Mouse (Mus musculus) v-Abl transformed pro-B cells (cell line): Measurements from ENCODE around the gene Pkhd1.
"Not testable (repeated sequence)": the region's sequence is repeated elsewhere in the genome, so short reads cannot be mapped to it uniquely, and the experiment has no call there.

Experiments
- in situ Hi-C, 2 experiments: fragments of 400-800 bp; cut with MboI; formaldehyde crosslinking; loops; one replicate each; pipeline ENCODE4 v1.15.1; 2025; ENCODE audit not compliant: unreplicated experiment in 2 of 2

Pkhd1 gene

GRCm38 (mm10) chr1:20513364-20514084 is 104.3 kb downstream of the Pkhd1 start:
- in situ Hi-C loops = loop anchor here (5.0 to 25.0 kb wide), 3 partner anchors 201 to 1309 kb away; partner anchors contain the start of gene Tfap2b (in 2 of the 2)

- in situ Hi-C loops = no loop called here
These were observed 118.9 kb downstream of the Pkhd1 start for GRCm38 (mm10) chr1:20498965-20499364.

GRCm38 (mm10) chr1:20486087-20486486 is 131.8 kb downstream of the Pkhd1 start:
- in situ Hi-C loops = no loop called here

- in situ Hi-C loops = no loop called here
These were observed 136.0 kb downstream of the Pkhd1 start for GRCm38 (mm10) chr1:20481843-20482242.

GRCm38 (mm10) chr1:20478695-20479094 is 139.2 kb downstream of the Pkhd1 start:
- in situ Hi-C loops = no loop called here

GRCm38 (mm10) chr1:20478266-20478659 is 139.6 kb downstream of the Pkhd1 start:
- in situ Hi-C loops = no loop called here

GRCm38 (mm10) chr1:20477561-20478265 is 140.2 kb downstream of the Pkhd1 start:
- in situ Hi-C loops = no loop called here

GRCm38 (mm10) chr1:20470770-20471169 is 147.1 kb downstream of the Pkhd1 start:
- in situ Hi-C loops = no loop called here

GRCm38 (mm10) chr1:20470317-20470716 is 147.5 kb downstream of the Pkhd1 start:
- in situ Hi-C loops = no loop called here

- in situ Hi-C loops = no loop called here
These were observed 151.4 kb downstream of the Pkhd1 start for GRCm38 (mm10) chr1:20466481-20466880.

- in situ Hi-C loops = no loop called here
These were observed 163.2 kb downstream of the Pkhd1 start for GRCm38 (mm10) chr1:20454621-20455020.

- in situ Hi-C loops = no loop called here
These were observed 167.8 kb downstream of the Pkhd1 start for GRCm38 (mm10) chr1:20450074-20450473.

- in situ Hi-C loops = not testable (repeated sequence)
These were observed 185.8 kb downstream of the Pkhd1 start for GRCm38 (mm10) chr1:20432026-20432425.

GRCm38 (mm10) chr1:20429056-20429394 is 188.8 kb downstream of the Pkhd1 start:
- in situ Hi-C loops = no loop called here

GRCm38 (mm10) chr1:20428370-20429055 is 189.4 kb downstream of the Pkhd1 start:
- in situ Hi-C loops = no loop called here

- in situ Hi-C loops = no loop called here
These were observed 208.4 kb downstream of the Pkhd1 start for GRCm38 (mm10) chr1:20409411-20409967.

- in situ Hi-C loops = no loop called here
These were observed 219.5 kb downstream of the Pkhd1 start for GRCm38 (mm10) chr1:20398319-20398718.

GRCm38 (mm10) chr1:20364437-20364836 is 253.4 kb downstream of the Pkhd1 start:
- in situ Hi-C loops = no loop called here

GRCm38 (mm10) chr1:20344651-20345050 is 273.2 kb downstream of the Pkhd1 start:
- in situ Hi-C loops = no loop called here

- in situ Hi-C loops = loop anchor here in 1 of 2 experiments (5.0 to 25.0 kb wide), 2 partner anchors 201 to 851 kb away; no protein-coding TSS in a partner anchor
These were observed 306.4 kb downstream of the Pkhd1 start for GRCm38 (mm10) chr1:20311485-20311884.

- in situ Hi-C loops = loop anchor here in 1 of 2 experiments (5.0 to 25.0 kb wide), 2 partner anchors 201 to 851 kb away; no protein-coding TSS in a partner anchor
These were observed 306.9 kb downstream of the Pkhd1 start for GRCm38 (mm10) chr1:20310925-20311324.
